Mouse (Mus musculus) gastrocnemius, adult 8-10 months (tissue): ENCODE data around the gene Bfsp1. TPM values are rescaled to one million over a fixed set of nuclear protein-coding genes. Genes with fewer than 3 reads are reported as not detected.

Experiments
- DNase-seq, 2 experiments: peaks; one replicate each; pipeline ENCODE4 v3.0.0; 2022; ENCODE audit warnings: low spot score in 2 of 2
- total RNA-seq, 4 experiments: library from RNA; stranded (reverse); gene quantifications; 2 replicates each; pipeline ENCODE4 v1.2.4; 2022

Gene Bfsp1
- total RNA-seq, 4 experiments from 2014 or later: 0.19 to 0.22 TPM; not detected in 2

DNA sequence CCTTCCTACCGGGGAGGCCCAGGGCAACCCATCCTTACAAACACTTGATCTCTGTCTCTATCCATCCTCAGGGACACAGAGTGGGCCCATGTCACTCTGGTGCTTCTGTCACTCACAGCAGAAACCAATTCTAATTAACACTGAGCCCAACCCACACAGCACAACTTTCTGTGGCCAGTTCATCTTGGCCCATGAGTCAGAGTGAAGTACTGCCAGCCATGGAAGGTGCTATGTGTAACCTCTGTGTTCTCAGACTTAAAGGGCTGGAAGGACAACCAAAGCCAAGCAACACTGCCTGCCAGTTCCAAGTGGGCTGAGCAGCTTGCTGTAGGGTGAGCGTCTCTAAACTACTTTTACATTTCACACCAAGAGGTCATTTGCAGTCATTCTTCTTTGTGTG, 3.8 kb downstream of the Bfsp1 start:
- DNase-seq: no peak

DNA sequence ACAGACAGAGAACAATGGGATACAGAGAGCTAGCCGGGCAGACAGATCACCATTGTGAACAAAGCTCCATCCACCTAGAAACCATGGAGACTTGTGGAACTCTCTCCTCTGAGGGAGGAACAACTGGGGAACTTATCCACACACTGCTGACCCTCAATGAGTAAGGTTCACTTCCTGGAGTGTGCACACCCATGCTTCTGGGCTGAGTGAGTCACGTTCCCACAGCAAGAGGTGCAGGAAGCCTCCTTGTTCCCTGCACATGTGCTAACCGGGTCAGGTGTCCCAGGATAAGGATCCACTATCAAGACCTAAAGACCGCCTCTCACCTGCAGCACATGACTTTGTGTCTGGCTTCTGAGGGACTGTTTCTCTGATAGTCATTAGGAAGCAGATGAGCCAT, 9.5 kb downstream of the Bfsp1 start:
- DNase-seq: no peak

DNA sequence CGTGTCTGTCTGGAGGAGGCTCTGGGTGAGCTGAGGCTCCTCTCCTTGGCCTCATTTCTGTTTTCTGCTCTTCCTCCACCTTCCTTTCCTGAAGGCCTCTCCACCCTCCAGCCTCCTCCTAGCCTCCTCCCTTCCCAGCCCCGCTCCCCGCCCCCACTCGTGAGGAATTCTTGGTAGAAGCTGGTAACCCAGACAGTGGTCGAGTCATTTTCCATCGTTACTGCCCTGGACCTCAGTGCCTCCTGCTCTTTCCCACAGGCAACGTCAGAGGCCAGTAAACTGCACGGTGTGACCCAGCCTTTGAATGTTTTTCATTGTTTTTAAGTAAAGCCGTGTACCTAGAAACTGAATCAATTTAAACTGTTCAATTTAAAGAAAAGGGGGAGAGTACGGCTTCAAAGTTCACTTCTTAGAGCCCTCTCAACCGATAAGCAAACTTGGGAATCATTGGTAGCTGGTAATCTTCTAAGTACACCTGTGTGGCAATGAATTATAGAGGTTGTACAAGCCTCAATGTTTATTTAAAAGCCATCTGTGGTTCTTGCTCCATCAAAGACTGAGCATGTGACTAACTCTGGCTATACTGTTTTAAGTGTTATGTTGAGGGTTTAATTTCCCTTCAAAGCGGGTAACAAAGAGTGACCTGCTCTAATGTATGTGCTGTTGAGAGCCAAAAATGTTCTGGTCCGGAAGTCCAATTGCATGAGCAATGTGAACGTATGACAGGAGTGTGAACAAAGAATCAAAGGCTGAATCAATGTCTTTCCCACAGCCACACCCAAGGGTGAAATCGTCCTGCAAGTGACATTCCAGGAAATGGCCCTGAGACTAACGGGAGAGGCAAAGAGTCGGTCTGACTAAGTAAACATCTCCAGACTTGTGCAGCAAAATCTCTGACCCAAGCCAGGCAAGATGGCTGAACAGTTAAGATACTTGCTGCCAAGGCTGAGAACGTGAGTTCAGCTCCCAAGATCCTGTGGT, 10.4 kb downstream of the Bfsp1 start:
- no peak for DNase-seq

DNA sequence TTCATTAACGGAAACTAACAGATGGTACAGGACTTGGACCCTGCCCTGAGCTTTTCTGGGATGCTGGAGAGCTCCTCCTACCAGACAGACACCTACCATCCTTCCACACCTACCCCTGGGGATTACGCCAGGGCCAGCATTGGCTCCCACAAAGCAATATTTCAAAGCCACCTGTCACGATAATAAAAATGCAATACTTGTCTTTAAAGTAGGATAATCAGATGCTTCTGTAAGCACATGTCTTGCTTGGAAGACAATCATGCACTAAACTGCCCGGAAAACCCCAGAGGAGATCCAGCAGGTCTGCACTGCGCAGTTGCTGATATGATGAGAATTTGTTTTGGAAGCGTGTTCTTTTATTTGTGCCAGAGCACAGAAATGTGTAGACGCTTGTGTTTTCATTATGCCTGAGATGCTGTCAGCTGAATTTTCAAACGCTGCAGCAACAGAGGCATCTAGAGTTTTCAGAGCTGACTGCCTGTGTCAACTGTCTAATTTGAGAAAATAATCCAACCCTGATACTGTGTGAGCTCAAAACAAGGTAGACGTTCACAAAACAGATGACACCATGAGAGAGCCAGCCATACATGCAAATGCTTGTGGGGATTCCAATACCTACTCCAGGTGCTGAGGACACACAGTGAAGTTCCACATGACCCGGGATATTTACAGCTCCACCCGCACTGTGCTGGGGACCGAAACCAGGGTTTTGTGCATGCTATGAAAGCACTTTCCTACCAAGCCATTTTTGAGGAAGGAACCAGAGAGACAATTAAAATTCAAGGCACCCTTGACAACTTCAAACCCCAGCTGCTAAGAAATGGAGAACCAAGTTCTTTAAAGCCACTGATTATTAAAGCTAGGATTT, 11.4 kb downstream of the Bfsp1 start:
- DNase-seq: no peak

DNA sequence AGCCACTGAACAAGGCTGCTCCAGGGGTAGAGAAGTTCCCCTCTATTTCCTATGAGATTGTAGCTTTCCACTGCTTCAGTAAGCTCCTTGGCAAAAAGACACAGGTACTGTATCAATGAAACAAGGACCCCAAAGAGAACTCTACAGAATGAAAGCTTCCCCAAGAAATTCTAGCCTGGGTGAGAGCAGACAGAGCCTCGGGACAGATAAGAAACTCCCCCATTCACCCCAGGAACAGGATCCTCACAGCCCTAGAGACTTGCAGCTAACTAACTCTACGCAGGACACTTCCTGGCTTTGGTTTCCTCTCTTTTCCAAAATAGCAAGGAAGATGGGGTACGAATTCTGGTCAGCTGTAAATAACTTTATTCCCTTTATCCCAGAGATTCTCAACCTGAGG, 15.7 kb downstream of the Bfsp1 start:
- no peak for DNase-seq

DNA sequence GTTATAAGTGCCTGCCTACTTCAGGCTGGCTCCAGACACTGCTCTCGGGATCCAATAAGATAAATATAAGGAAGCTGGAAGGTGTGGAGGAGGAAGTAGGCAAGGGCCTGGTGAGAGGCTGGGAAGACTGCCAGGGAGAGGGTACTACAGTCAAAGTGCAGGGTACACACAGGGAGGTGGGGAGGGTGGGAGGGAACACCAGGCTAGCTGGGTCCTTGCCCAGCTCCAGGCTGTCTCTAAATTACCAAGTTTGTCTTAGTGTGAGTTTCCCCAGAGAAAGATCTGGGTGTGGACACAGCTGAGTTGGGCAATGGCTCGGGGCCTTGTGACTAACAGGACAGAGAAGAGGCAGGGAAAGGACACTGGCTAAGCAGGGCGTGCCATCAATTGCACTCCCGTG, 16.2 kb downstream of the Bfsp1 start:
- peak; percentile 12 to 31 for DNase-seq

DNA sequence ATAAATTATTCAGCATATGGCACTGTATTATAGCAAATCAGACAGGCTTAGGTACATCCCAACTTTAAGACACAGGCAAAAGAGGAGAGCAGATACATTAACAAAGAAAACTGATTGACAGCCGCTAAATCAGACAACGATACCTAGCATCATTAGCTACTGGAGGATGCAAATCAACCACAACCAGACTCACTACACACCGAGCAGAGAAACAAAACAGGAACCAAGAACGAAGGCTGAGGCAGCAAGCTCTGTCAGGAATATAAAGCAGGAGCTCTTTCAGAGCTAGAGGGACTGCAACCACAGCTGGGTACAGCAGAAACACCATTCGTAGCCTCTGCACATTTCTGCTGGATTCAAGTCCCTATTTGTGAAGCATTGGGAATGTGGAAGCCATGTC, 18.2 kb downstream of the Bfsp1 start:
- no peak for DNase-seq

DNA sequence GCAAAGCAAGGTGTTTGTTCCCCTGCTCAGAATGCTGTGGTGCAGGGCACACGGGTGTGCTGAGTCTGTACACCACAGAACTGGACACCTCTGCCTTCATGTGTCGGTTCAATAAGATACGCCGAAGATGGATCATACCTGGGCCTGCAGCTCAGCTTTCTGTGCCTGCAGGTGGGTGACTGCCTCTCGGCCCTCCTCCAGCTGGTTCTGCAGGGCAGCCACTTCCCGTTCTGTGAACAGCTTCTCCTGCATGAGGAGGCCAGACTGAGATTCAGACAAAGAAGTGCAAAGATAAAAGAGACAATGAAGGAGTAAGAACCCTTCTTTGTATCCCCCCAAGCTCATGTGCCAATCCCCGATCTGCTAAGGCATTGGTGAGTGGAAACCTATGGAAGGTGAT, 21.4 kb downstream of the Bfsp1 start:
- no peak for DNase-seq

DNA sequence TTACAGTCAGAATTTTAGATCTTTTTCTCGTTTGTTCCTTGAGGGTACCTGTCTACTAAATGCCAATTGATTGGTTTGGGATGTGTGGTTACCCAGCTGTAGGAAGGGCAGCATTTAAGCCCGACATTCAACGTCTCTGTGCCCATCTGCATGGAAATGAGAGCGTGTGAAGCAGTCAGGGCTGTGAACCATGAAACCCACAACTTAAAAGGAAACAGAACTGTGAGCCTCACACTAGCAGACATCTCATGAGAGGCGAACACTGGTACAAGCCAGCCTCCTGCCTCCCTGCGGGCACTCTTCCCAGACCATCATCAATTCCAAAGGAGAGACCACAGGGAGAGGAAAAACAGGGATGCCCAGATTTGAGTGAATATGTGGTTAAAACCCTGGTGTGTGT, 22.1 kb downstream of the Bfsp1 start:
- DNase-seq: no peak

DNA sequence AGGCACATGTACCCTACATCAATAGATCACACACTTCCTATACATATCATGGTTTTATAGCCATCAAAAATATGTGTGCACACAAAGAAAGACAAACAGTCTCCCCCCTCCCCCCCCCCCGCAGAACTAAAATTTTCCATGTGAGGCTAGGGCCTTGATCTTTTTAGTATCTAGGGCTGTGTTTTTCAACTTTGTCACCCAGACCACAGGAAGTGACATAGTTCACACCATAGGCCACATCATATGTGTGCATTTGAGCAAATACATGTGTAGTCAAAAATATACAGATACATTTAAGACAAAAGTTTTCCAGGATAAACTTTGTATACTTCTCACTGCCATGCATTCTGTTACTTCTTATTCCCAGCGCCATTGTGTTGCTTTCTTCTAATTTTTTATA, 23.5 kb downstream of the Bfsp1 start:
- no peak for DNase-seq

DNA sequence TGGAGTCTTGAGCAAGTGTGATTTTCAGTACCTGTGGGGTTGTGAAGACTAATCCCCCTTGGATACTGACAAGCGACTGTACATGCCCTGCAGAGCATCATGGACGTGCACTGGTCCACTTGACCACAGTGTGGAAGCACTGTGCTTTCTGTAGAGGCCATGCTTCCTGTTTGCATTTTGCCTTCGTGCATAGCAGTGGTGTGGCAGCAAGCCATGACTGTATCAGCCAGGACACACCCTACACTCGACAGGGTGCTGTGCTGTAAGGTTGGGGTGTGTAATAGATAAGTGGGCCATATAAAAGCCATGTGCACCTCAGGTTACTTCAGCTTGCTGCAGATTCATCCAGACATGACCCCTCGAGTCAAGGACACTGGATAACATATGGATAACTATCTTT, 24.3 kb downstream of the Bfsp1 start:
- no peak for DNase-seq

DNA sequence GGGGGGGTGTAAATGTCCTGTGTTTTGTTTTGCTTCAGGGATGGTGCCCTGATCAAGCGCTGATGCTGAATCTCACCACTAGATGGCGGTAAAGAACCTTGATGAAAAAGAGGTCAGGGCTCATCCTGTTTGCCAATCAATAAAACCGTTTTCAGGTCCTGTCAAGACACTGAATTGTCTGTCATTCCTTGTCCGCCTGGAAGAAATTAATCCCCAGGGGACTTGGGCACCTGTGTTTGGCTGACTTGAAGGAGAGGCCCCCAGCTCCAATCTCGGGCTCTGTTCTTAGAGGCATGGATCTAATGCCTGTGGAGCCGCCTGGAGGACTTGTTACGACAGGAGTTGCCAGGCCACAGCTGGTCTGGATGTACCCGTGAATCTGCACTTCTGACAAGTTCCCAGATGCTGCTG, 25.7 kb downstream of the Bfsp1 start:
- peak; percentile 49 to 66 for DNase-seq

DNA sequence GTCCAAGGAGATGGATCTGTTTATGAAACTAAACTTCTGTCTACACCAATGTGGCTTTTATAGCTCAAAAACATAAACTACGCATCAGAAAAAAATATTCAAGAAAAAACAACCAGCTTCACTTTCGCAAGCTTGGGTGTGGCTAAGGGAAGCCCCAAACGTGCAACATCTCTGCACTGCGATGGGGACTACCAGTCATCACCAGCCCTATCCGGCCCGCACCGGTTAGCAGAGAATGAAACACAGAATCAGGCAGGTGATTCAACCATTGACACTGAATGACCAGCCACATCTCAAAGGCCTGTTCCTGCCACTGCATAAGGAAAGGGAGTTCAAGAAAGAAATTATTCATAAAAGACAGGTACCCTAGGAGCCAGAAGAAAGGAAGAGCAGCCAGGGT, 27.2 kb downstream of the Bfsp1 start:
- DNase-seq: no peak

DNA sequence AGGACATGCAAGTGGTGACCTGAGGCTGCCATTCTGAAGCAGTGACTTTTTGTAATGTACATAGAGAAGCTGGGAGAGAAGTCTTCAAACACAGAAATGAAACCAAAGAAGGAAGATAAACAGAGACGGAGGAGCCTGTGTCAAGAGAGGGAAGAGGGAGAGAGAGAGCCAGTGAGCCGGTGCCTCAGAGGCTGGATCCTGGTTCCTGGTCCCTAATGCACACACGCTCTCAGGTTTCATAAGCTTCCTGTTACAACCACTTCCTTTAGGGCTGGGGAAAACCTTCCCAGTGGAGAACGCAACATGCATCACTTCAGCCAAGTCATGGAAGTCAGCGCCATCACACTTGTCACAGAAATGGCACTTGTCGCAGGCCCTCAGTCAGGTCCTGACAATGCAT, 28.9 kb downstream of the Bfsp1 start:
- DNase-seq: no peak

DNA sequence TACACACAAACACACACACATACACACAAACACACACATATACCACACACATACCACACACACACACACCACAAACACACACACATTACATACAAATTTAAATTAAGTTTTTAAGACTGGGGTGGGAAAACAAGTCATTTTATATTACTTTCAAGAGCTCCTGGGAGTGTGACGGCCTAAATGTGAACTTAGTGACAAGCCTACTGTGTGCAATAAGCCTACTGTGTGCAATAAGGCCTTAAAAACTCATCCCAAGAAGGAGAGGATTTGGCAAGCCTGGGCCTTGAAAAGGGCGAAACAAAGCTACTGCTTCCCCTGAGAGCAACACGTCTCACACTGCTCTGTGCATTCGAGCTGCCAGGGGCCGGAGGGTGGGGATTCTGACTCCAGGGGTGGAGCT, 30.3 kb downstream of the Bfsp1 start:
- no peak for DNase-seq

DNA sequence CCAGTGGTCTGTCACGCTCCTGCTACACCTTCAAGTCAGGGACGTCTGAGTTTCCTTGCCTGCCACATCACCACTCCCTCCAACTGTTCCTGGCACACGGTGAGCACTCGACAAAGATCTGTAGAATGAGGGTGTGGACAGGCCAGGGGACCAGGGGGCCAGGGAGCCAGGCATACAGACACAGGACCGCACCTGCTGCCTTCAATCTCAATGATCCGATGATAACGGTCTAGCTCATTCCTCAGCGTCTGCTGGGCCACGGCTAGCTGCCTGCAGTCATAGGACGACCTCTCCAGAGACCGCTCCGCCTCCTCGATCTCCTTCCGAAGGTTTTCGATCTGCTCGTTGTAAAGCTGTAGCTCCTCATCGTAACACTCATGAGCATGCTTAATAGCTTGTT, 31.3 kb downstream of the Bfsp1 start:
- DNase-seq: no peak

DNA sequence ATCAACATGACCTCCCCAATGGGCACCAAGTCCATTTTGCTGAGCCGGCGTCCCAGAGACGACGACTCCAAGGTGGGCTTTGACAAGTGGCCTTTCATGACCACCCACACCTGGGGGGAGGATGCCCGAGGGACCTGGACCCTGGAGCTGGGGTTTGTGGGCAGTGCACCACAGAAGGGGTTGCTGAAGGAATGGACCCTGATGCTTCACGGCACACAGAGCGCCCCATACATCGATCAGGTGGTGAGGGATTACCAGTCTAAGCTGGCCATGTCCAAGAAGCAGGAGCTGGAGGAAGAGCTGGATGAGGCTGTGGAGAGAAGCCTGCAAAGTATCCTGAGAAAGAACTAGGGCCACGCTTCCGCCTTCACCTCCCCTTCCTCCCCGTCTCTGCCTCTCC, 49.5 kb downstream of the Bfsp1 start:
- DNase-seq: no peak

DNA sequence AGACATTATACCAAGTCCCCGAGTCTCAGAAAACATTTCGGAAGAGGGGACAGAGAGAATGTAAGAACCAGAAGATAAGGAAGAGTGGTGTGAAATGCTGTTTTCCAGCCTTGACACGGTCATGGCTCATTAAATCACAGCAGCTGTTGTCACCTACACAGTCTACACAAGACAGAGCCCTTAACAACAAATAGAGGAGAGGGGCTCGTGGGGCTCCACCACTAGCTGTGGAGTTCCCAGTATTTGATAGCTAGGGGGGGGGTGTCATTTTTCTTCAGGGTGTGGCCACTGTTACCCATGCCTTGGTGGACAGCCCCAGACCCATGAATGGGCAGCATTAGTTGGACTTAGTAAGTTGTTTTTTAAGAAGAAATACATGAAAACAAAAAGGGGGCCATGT, 50.7 kb downstream of the Bfsp1 start:
- no peak for DNase-seq

DNA sequence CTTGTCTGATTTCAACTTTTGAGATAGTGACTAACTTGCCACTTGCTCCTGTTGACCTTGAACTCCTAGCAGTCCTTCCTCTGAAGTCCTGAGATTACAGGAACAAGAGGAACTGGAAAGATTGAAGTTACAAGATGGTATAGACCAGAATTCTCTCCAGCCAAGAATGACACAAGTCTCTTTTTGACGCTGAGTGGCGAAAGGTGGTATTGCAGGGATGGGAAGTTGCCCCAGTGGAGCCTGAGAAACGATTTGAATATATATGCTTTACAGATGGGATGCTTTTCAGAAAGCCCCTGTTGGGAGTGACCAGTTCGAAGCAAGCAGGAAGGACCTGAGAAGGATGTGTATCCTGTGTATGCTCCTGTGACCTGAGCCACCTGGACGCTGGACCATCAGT, 54.2 kb downstream of the Bfsp1 start:
- no peak for DNase-seq

DNA sequence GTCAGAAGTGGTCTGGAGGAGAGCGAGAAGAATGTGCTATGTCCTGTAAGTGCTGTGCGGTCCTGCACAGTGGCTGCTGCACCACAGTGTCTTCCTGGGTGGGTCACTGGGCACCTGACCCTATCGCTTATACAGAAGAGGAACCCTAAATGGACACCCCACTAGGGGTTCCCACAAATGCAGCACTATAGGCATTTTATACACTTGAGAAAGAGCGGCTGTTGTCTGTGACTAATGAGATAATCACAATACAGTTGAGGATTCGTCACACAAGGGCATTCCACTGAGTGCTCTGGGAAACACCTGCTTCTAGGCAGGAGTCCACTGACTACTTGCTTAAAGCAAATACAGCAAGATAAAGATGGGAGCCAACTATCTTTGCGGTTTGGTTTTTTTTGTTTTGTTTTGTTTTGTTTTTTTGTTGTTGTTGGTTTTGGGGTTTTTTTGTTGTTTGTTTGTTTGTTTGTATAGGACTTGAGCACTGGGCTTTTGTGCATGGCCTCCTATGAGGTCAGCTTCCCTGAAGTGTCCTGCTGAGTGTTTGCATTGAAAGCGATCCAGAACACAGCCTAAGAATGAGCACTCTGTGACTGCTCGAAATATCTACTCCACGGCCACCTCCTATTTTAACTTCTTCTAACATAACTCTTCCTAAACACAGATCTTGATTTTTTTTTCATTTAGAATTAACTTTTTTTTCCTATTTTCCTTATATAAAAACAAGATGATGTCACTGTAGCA, 55.9 kb downstream of the Bfsp1 start:
- no peak for DNase-seq

DNA sequence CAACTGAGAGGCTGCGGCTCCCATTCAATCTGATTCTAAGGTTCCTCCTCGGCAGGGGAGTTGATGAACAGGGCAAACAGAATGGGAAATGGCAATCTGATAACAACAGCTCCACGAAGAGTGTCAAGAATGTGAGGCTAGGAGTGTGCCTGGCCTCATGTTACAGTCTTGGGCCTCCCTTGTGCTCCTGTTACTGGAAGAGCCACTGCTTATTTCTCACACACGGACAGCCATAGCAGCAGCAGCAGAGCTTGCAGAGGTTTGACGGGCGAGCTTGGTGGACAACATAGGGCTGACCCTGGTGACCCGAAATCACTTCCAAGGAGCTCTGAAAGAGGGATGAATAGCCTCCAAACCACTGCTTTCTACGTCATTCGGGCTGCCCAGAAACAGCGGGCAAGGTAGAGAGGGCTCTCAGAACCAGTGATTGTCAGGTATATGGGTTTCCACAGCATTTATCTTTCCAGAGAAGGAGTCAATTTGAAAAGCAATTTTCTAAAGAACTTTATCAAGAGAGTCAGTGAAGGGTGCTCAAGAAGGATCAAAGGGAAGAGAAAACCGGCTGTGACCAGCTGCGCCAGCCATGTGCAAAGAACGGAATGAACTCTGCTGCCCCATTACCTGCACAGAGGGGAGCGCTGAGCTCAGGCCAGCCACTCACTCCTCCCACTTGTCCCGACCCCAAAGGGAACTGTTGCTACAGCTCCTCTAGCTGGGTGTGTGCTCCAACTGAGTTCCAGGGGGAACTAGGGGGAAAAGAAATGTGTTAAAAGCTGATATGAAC, 56.6 kb downstream of the Bfsp1 start:
- DNase-seq: no peak
